Mouse (Mus musculus) limb, embryonic 12.5 days (tissue): Measurements from ENCODE around the gene Inpp5f. TPM values are rescaled to one million over a fixed set of nuclear protein-coding genes. Genes with fewer than 3 reads are reported as not detected.
A peak's percentile ranks its signal among the peaks of the same experiment; 100 is the strongest.

ENCODE experiments used
- ATAC-seq: fragments of 200-750 bp; cut with Nextera tagmentation; 2 replicates; pipeline ENCODE4 v1.8.0; 2017; ENCODE audit warnings: low read depth, moderate TSS enrichment; ENCODE audit not compliant: insufficient number of reproducible peaks, insufficient read depth, low FRiP score, low TSS enrichment
- H3K27ac ChIP-seq: fragments of 300-500 bp; sonication (generic); 2 replicates; pipeline ENCODE4 v1.5.1; 2016; ENCODE audit warnings: mild to moderate bottlenecking, moderate library complexity
- H3K27me3 ChIP-seq: fragments of 300-500 bp; sonication (generic); 2 replicates; pipeline ENCODE4 v1.6.1; 2016; ENCODE audit warnings: mild to moderate bottlenecking, moderate library complexity
- H3K36me3 ChIP-seq: fragments of 300-500 bp; sonication (generic); 2 replicates; pipeline ENCODE4 v1.6.1; 2016; ENCODE audit warnings: mild to moderate bottlenecking, moderate library complexity
- H3K4me1 ChIP-seq: fragments of 300-500 bp; sonication (generic); replicated peaks from 2 replicates; pipeline ENCODE4 v1.6.1; 2016
- H3K4me2 ChIP-seq: fragments of 300-500 bp; sonication (generic); 2 replicates; pipeline ENCODE4 v1.6.1; 2016; ENCODE audit warnings: mild to moderate bottlenecking, moderate library complexity
- H3K4me3 ChIP-seq: fragments of 300-500 bp; sonication (generic); replicated peaks from 2 replicates; pipeline ENCODE4 v1.5.1; 2016; ENCODE audit warnings: mild to moderate bottlenecking
- H3K9ac ChIP-seq: fragments of 300-500 bp; sonication (generic); replicated peaks from 2 replicates; pipeline ENCODE4 v1.6.1; 2016; ENCODE audit warnings: mild to moderate bottlenecking, moderate library complexity
- H3K9me3 ChIP-seq: fragments of 300-500 bp; sonication (generic); 2 replicates; pipeline ENCODE4 v1.6.1; 2016; ENCODE audit warnings: mild to moderate bottlenecking, moderate library complexity
- WGBS: fragments of 180-500 bp; shearing (Covaris S2); methylation state at CpG from one replicate; pipeline ENCODE4 v1.1.7; 2016; 5-methylcytosine and 5-hydroxymethylcytosine counted together
- polyA plus RNA-seq: library from polyadenylated mRNA; unstranded; fragments of >200 nt; fragmentation: Nextera tagmentation; extraction: Ambion mirVana; gene quantifications from 2 replicates; pipeline ENCODE4 v1.2.1, GENCODE M21; 2016

The Inpp5f gene
- polyA plus RNA-seq, 1 experiment from 2014 or later, result 26.0 TPM

GRCm38 (mm10) chr7:128578199-128578945 lies 32.8 kb upstream of the Inpp5f start:
- Histone ChIP-seq H3K27me3 (no peaks in the 10 kb centered on the region), H3K9ac (no peak overlapping the region), H3K4me1 (peaks cover 5% of the 10 kb centered on the region; the same call in 1 of the 2 replicates), H3K4me3 (no peak overlapping the region), H3K9me3 (no peaks in the 10 kb centered on the region), H3K36me3 (no peaks in the 10 kb centered on the region), H3K4me2 (no peak overlapping the region), H3K27ac (no peak overlapping the region)
- WGBS, result 75% methylated on average over 10 of the region's 10 CpGs
- ATAC-seq, result no peak

DNA sequence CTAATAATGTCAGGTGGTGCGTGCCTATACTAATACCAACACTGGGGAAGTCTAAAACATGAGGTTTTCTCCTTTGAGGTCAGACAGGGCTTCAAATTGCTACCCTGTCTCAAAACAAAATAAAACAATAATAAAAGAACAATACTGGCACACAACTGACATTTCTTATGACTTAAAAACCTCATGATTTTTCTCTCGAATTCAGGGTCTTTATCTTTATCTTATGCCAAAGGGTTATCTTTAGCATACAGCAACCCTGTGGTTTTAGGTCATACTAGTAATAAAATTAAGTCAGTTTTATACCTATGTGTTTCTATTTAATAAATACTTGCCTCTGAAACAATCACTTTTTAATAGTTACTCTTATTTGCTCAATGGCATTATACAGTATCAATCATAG lies 31.7 kb upstream of the Inpp5f start:
- H3K27ac ChIP-seq, result no peak overlapping the region
- H3K36me3 ChIP-seq, result no peaks in the 10 kb centered on the region
- H3K4me1 ChIP-seq, result no peaks in the 10 kb centered on the region
- H3K9me3 ChIP-seq, result no peaks in the 10 kb centered on the region
- H3K27me3 ChIP-seq, result no peaks in the 10 kb centered on the region
- no peak overlapping the region for H3K4me2 ChIP-seq
- H3K4me3 ChIP-seq, result no peak overlapping the region
- no peak for ATAC-seq
- 87% methylated on average over 2 of the region's 2 CpGs for WGBS
- H3K9ac ChIP-seq, result no peak overlapping the region

- Histone ChIP-seq H3K27ac (no peak overlapping the region), H3K4me2 (no peak overlapping the region), H3K36me3 (no peaks in the 10 kb centered on the region), H3K4me1 (no peaks in the 10 kb centered on the region), H3K27me3 (no peaks in the 10 kb centered on the region), H3K9ac (no peak overlapping the region), H3K4me3 (no peak overlapping the region), H3K9me3 (no peaks in the 10 kb centered on the region)
- WGBS, result 90% methylated on average over 6 of the region's 6 CpGs
- ATAC-seq, result no peak
Observed at GRCm38 (mm10) chr7:128580318-128580717, 30.8 kb upstream of the Inpp5f start.

GRCm38 (mm10) chr7:128581864-128582484 lies 29.2 kb upstream of the Inpp5f start:
- WGBS, result 87% methylated on average over 15 of the region's 15 CpGs
- Histone ChIP-seq H3K9me3 (no peaks in the 10 kb centered on the region), H3K9ac (no peak overlapping the region), H3K4me3 (no peak overlapping the region), H3K4me1 (no peaks in the 10 kb centered on the region), H3K27ac (no peak overlapping the region), H3K27me3 (no peaks in the 10 kb centered on the region), H3K36me3 (no peaks in the 10 kb centered on the region), H3K4me2 (no peak overlapping the region)
- ATAC-seq, result no peak

DNA sequence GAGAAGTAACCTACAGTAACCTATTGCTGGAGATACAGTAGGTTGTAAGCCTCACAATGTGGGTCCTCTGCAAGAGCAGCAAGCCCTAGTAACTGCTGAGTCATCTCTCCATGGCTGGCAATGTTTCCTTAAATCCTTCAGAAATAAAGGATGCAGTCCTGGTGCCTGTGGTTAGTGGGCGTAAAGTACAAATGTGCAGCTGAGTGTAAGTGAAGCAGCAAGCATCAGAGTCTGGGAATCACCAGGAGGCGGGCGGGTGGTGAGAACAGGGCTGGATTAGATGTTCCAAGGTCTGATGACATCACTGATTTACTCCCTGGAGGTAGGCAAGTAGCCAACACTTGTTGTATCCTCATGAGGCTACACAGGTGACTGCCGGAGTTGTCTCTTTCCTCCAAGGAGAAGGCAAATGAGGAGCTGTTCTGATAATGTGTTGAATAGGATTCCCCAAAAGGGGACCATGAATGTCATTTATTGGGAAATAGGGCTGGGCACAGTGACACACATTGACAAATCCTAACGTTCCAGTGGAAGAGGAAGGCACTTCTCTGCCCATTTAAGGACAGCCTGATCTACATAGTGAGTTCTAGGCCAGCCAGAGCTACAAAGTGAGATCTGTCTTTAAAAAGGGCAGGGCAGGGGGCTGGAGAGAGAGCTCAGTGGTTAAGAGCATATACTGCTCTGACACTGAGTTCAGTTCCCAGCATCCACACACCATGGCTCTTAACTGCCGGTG lies 27.7 kb upstream of the Inpp5f start:
- Histone ChIP-seq H3K4me2 (no peak overlapping the region), H3K27ac (no peak overlapping the region), H3K9ac (no peak overlapping the region), H3K4me3 (no peak overlapping the region), H3K4me1 (no peaks in the 10 kb centered on the region), H3K27me3 (no peaks in the 10 kb centered on the region), H3K36me3 (no peaks in the 10 kb centered on the region), H3K9me3 (no peaks in the 10 kb centered on the region)
- ATAC-seq, result no peak
- WGBS, result 82% methylated on average over 6 of the region's 6 CpGs

DNA sequence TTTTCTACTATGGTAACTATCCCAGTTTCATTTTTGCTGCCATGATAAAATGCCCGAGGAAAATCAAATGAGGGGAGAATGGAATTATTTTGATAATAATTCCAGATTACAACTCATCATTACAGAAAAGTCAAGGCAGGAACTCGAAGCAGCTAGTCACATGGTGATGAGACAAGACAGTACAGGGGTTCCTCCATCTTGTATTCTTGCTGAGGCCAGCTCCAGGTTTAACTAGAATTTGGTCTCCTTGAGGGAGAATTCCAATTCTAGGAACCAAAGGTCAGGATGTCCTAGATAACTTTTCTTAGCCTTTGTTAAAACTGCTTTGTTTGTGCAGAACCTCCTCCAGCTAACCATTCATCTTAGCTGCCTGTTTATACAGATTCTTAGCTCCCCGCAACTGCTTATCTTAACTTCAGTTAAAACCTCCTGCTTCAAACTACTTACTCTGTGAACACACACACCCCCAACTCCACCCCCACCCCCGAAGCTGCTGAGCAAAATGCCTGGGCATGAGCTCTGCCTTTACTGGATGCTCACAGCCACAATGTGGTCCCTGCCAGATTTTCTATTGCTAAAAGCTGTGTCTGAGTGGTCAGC lies 23.7 kb upstream of the Inpp5f start:
- H3K9me3 ChIP-seq, result no peaks in the 10 kb centered on the region
- no peak for ATAC-seq
- H3K4me2 ChIP-seq, result no peak overlapping the region
- no peak overlapping the region for H3K9ac ChIP-seq
- peaks cover 12% of the 10 kb centered on the region for H3K4me1 ChIP-seq
- H3K27me3 ChIP-seq, result no peaks in the 10 kb centered on the region
- H3K27ac ChIP-seq, result no peak overlapping the region
- 79% methylated on average over 4 of the region's 4 CpGs for WGBS
- H3K36me3 ChIP-seq, result no peaks in the 10 kb centered on the region
- no peak overlapping the region for H3K4me3 ChIP-seq

DNA sequence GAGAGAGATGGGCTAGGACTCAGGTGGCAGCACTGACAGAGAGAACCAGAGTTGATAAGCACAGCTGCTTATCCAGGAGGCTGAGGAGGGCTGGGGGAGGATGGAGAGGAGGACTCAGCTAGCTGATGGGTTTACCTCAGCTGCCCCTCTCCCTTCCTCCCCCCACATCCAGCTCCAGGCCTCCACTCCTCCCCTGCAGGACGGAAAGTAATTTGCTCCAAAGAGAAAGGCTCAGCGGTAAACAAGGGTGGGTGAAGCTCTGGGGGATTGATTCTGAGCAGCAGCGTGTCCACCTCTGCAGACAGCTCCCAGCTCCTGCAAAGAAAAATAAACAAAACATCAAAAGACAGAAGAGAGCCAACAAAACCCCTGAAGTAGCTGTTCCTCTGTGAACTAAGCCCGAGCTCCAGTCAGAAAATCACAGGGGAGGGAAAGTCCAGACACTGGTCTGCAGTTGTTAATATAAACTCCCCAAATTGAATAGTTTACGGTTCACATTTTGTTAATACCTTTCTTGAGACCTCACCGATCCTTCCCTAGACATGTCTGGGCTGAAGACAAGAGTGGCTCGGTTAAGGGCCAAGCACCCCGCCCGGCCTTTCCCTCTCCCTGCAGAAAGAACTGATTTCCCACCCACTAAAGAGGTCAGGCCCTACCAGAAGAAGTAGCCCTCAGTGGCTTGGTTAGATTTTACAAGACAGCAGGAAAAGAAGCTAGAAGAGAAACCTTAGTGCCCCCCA lies 19.6 kb upstream of the Inpp5f start:
- Histone ChIP-seq H3K4me2 (peak overlapping the region; percentile 55), H3K27me3 (no peaks in the 10 kb centered on the region), H3K4me1 (peaks cover 12% of the 10 kb centered on the region), H3K9ac (no peak overlapping the region), H3K4me3 (no peak overlapping the region), H3K27ac (peak overlapping the region; percentile 69; the same call in 1 of the 2 replicates), H3K9me3 (0 out of 2 replicates have a peak, but pooled peaks cover under 1% of the 10 kb centered on the region), H3K36me3 (no peaks in the 10 kb centered on the region)
- WGBS, result 10% methylated on average over 9 of the region's 9 CpGs
- ATAC-seq, result no peak

GRCm38 (mm10) chr7:128592118-128592935 lies 18.8 kb upstream of the Inpp5f start:
- Histone ChIP-seq H3K4me3 (peak overlapping the region; percentile 24), H3K9ac (0 out of 2 replicates have a peak overlapping the region, but pooled peaks have one; percentile 24), H3K27me3 (no peaks in the 10 kb centered on the region), H3K4me1 (peaks cover 12% of the 10 kb centered on the region), H3K9me3 (peaks cover 5% of the 10 kb centered on the region; the same call in 1 of the 2 replicates), H3K27ac (no peak overlapping the region; the same call in 1 of the 2 replicates), H3K36me3 (no peaks in the 10 kb centered on the region), H3K4me2 (peak overlapping the region; percentile 55)
- WGBS, result 8% methylated on average over 21 of the region's 21 CpGs
- ATAC-seq, result no peak

DNA sequence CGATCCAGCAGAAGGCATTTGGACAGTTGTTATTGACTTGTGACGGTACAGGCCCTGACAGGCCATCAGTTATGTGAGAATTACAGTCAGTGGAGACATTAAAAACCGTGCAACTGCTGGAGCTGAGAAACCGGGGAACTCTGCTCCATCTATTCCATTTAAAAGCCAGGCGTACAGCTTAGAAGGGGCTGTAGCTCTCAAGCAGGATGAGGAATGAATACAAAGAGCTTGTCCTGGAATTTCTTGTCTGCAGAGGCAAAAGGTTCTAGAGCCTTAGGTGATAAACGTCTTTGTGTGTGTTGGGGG lies 18.2 kb upstream of the Inpp5f start:
- Histone ChIP-seq H3K36me3 (no peaks in the 10 kb centered on the region), H3K4me3 (no peak overlapping the region), H3K4me1 (peaks cover 12% of the 10 kb centered on the region), H3K9ac (no peak overlapping the region), H3K27ac (no peak overlapping the region), H3K27me3 (no peaks in the 10 kb centered on the region), H3K4me2 (peak overlapping the region; percentile 55), H3K9me3 (peaks cover 5% of the 10 kb centered on the region; the same call in 1 of the 2 replicates)
- WGBS, result 4% methylated on average over 6 of the region's 6 CpGs
- no peak for ATAC-seq

- Histone ChIP-seq H3K4me1 (peaks cover 10% of the 10 kb centered on the region), H3K27ac (no peak overlapping the region), H3K9me3 (peaks cover 5% of the 10 kb centered on the region; the same call in 1 of the 2 replicates), H3K36me3 (no peaks in the 10 kb centered on the region), H3K4me2 (no peak overlapping the region), H3K4me3 (no peak overlapping the region), H3K9ac (no peak overlapping the region), H3K27me3 (no peaks in the 10 kb centered on the region)
- 89% methylated on average over 2 of the region's 2 CpGs for WGBS
- no peak for ATAC-seq
Observed at GRCm38 (mm10) chr7:128596274-128596673, 14.9 kb upstream of the Inpp5f start.
